ENCODE assay signal across 8 mouse cellular contexts in the genomic region with DNA sequence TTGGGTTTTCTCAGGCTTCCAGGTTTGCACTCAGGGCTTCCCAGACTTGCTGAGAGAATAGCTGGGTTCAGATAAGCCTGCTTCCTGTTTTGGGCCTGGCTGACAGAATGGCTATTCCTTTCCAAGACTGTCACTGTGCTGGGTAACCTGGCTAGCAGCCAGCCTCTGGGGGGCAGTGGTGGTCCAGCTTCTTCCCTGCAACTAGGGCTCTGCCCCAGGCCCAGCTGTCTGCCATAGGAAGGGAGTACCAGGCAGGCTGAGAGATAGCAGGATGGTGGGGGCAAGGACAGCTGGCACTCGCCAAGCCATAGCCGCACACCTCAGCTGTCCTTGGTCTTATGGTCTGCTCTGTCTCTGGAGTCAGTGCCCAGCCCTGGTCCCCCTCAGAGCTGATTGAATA.
DNase-seq lines count a peak whose midpoint lies in the region; ATAC-seq and TF ChIP-seq lines count a peak whose summit lies in the region.

No protein-coding gene starts in this region.

- TF ChIP-seq EP300 in CH12.LX (IDR thresholded peaks at IDR 0.05; ENCODE audit: low read length) = no peak

- H3K9me3 ChIP-seq in intestine, postnatal 0 days (ENCODE audit: control insufficient read depth) = no peaks in the 10 kb centered on the region
- no peaks in the 10 kb centered on the region for H3K9me3 ChIP-seq in intestine, embryonic 16.5 days (ENCODE audit: control insufficient read depth, low read length)
- peaks cover 68% of the 10 kb centered on the region for H3K9me3 ChIP-seq in CH12.LX (replicated peaks; ENCODE audit: low read length)
- H3K9me3 ChIP-seq in embryonic facial prominence, embryonic 13.5 days = no peaks in the 10 kb centered on the region
- no peaks in the 10 kb centered on the region for H3K9me3 ChIP-seq in hindbrain, embryonic 15.5 days
- no peaks in the 10 kb centered on the region for H3K9me3 ChIP-seq in neural tube, embryonic 12.5 days
- H3K9me3 ChIP-seq in intestine, embryonic 15.5 days = no peaks in the 10 kb centered on the region

- TF ChIP-seq POLR2A in CH12.LX (IDR thresholded peaks at IDR 0.05; ENCODE audit: low read depth, low read length) = no peak

- H3K27ac ChIP-seq in intestine, postnatal 0 days (ENCODE audit: low read depth, low read length) = no peak overlapping the region
- no peak overlapping the region for H3K27ac ChIP-seq in intestine, embryonic 16.5 days (ENCODE audit: low read length)
- H3K27ac ChIP-seq in CH12.LX (ENCODE audit: insufficient read depth, low read depth) = no peak overlapping the region
- H3K27ac ChIP-seq in embryonic facial prominence, embryonic 13.5 days = no peak overlapping the region
- H3K27ac ChIP-seq in hindbrain, embryonic 15.5 days (replicated peaks) = no peak overlapping the region
- no peak overlapping the region for H3K27ac ChIP-seq in neural tube, embryonic 12.5 days
- H3K27ac ChIP-seq in intestine, embryonic 15.5 days = no peak overlapping the region

- TF ChIP-seq RAD21 in CH12.LX (IDR thresholded peaks at IDR 0.05; ENCODE audit: low read depth, low read length) = peak; percentile 16

- H3K4me2 ChIP-seq in intestine, postnatal 0 days (replicated peaks; ENCODE audit: low read depth) = no peak overlapping the region
- no peak overlapping the region for H3K4me2 ChIP-seq in intestine, embryonic 16.5 days (ENCODE audit: low read depth, low read length)
- H3K4me2 ChIP-seq in CH12.LX (ENCODE audit: insufficient read depth, low read depth, poor library complexity, severe bottlenecking) = no peak overlapping the region
- no peak overlapping the region for H3K4me2 ChIP-seq in embryonic facial prominence, embryonic 13.5 days
- H3K4me2 ChIP-seq in hindbrain, embryonic 15.5 days = no peak overlapping the region
- no peak overlapping the region for H3K4me2 ChIP-seq in neural tube, embryonic 12.5 days (replicated peaks)
- H3K4me2 ChIP-seq in intestine, embryonic 15.5 days (replicated peaks) = no peak overlapping the region

- TF ChIP-seq CTCF in intestine, postnatal 0 days (IDR thresholded peaks at IDR 0.05; ENCODE audit: low read depth) = 0 out of 2 replicates have a peak, but pooled peaks have one; percentile 27
- TF ChIP-seq CTCF in CH12.LX (conservative IDR thresholded peaks at IDR 0.05 in 1 of 2, IDR thresholded peaks at IDR 0.05 in 1 of 2; ENCODE audit: low read depth in 2 of 2, low read length in 2 of 2) = peak in 1 of 2 experiments; percentile 27; a peak in 2 of 4 replicates

- 75% methylated on average over 2 of the region's 2 CpGs for WGBS in intestine, postnatal 0 days
- 71% methylated on average over 2 of the region's 2 CpGs for WGBS in intestine, embryonic 16.5 days
- WGBS in embryonic facial prominence, embryonic 13.5 days = 75% methylated on average over 2 of the region's 2 CpGs
- 63% methylated on average over 2 of the region's 2 CpGs for WGBS in hindbrain, embryonic 15.5 days
- WGBS in neural tube, embryonic 12.5 days = 80% methylated on average over 2 of the region's 2 CpGs
- 74% methylated on average over 2 of the region's 2 CpGs for WGBS in intestine, embryonic 15.5 days

- no peaks in the 10 kb centered on the region for H3K4me1 ChIP-seq in intestine, postnatal 0 days (replicated peaks; ENCODE audit: control insufficient read depth, insufficient read depth, low read length)
- H3K4me1 ChIP-seq in intestine, embryonic 16.5 days (ENCODE audit: control insufficient read depth, insufficient read depth, low read length) = no peaks in the 10 kb centered on the region
- H3K4me1 ChIP-seq in CH12.LX (ENCODE audit: control insufficient read depth in 1 of 2, insufficient read depth in 2 of 2) = no peaks in the 10 kb centered on the region
- H3K4me1 ChIP-seq in embryonic facial prominence, embryonic 13.5 days = no peaks in the 10 kb centered on the region
- no peaks in the 10 kb centered on the region for H3K4me1 ChIP-seq in hindbrain, embryonic 15.5 days (replicated peaks)
- no peaks in the 10 kb centered on the region for H3K4me1 ChIP-seq in neural tube, embryonic 12.5 days
- no peaks in the 10 kb centered on the region for H3K4me1 ChIP-seq in intestine, embryonic 15.5 days (replicated peaks)

- H3K27me3 ChIP-seq in intestine, postnatal 0 days (replicated peaks; ENCODE audit: control insufficient read depth, insufficient read depth, low read length) = no peaks in the 10 kb centered on the region
- H3K27me3 ChIP-seq in intestine, embryonic 16.5 days (replicated peaks; ENCODE audit: control insufficient read depth, insufficient read depth, low read length) = no peaks in the 10 kb centered on the region
- H3K27me3 ChIP-seq in CH12.LX (replicated peaks) = no peaks in the 10 kb centered on the region
- H3K27me3 ChIP-seq in embryonic facial prominence, embryonic 13.5 days = no peaks in the 10 kb centered on the region
- H3K27me3 ChIP-seq in hindbrain, embryonic 15.5 days = no peaks in the 10 kb centered on the region
- H3K27me3 ChIP-seq in neural tube, embryonic 12.5 days (replicated peaks) = no peaks in the 10 kb centered on the region
- H3K27me3 ChIP-seq in intestine, embryonic 15.5 days (replicated peaks) = no peaks in the 10 kb centered on the region

- dilution Hi-C loops in CH12.LX (cut with MboI; ENCODE audit: extremely low pct_ligation_motif_present, extremely low pct_unique_long_range_greater_than_20kb, low sequenced_read_pairs) = no loop called here

- no peak overlapping the region for H3K9ac ChIP-seq in intestine, postnatal 0 days (ENCODE audit: low read depth, low read length)
- no peak overlapping the region for H3K9ac ChIP-seq in intestine, embryonic 16.5 days (ENCODE audit: low read depth, low read length)
- no peak overlapping the region for H3K9ac ChIP-seq in CH12.LX (ENCODE audit: insufficient read depth, low read depth)
- H3K9ac ChIP-seq in embryonic facial prominence, embryonic 13.5 days = no peak overlapping the region
- H3K9ac ChIP-seq in hindbrain, embryonic 15.5 days = no peak overlapping the region
- H3K9ac ChIP-seq in neural tube, embryonic 12.5 days = no peak overlapping the region
- H3K9ac ChIP-seq in intestine, embryonic 15.5 days = no peak overlapping the region

- no peak for DNase-seq in CH12.LX (ENCODE audit: extremely low read depth)
- DNase-seq in gastrocnemius, postnatal 4 days (ENCODE audit: low spot score in 2 of 2) = no peak

- no peak for ATAC-seq in intestine, postnatal 0 days
- ATAC-seq in intestine, embryonic 16.5 days = no peak
- 0 out of 2 replicates have a peak, but pooled peaks have one; percentile 40 for ATAC-seq in embryonic facial prominence, embryonic 13.5 days (ENCODE audit: insufficient number of reproducible peaks, insufficient read depth, low FRiP score, low TSS enrichment, low read depth)
- ATAC-seq in hindbrain, embryonic 15.5 days (ENCODE audit: low FRiP score, low read depth) = peak; percentile 68
- ATAC-seq in neural tube, embryonic 12.5 days (ENCODE audit: low FRiP score, low read depth) = peak; percentile 41; the same call in 1 of the 2 replicates
- ATAC-seq in intestine, embryonic 15.5 days = no peak

- in situ Hi-C loops in CH12.LX (cut with MboI; ENCODE audit: low pct_ligation_motif_present, low pct_unique_long_range_greater_than_20kb, low sequenced_read_pairs) = no loop called here

- no peaks in the 10 kb centered on the region for H3K79me2 ChIP-seq in CH12.LX (replicated peaks; ENCODE audit: control insufficient read depth, extremely low read depth, insufficient read depth, poor library complexity, severe bottlenecking)

- no peaks in the 10 kb centered on the region for H3K36me3 ChIP-seq in intestine, postnatal 0 days (ENCODE audit: control insufficient read depth, insufficient read depth)
- H3K36me3 ChIP-seq in intestine, embryonic 16.5 days (ENCODE audit: control insufficient read depth, insufficient read depth, low read length) = no peaks in the 10 kb centered on the region
- H3K36me3 ChIP-seq in CH12.LX (replicated peaks in 1 of 2; ENCODE audit: control insufficient read depth in 1 of 2, insufficient read depth in 1 of 2, low read length in 1 of 2) = no peaks in the 10 kb centered on the region
- H3K36me3 ChIP-seq in embryonic facial prominence, embryonic 13.5 days = no peaks in the 10 kb centered on the region
- no peaks in the 10 kb centered on the region for H3K36me3 ChIP-seq in hindbrain, embryonic 15.5 days
- H3K36me3 ChIP-seq in neural tube, embryonic 12.5 days = no peaks in the 10 kb centered on the region
- H3K36me3 ChIP-seq in intestine, embryonic 15.5 days = no peaks in the 10 kb centered on the region

- no peak overlapping the region for H3K4me3 ChIP-seq in intestine, postnatal 0 days (ENCODE audit: low read depth, low read length)
- no peak overlapping the region for H3K4me3 ChIP-seq in intestine, embryonic 16.5 days (ENCODE audit: low read length)
- H3K4me3 ChIP-seq in CH12.LX (replicated peaks in 1 of 3; ENCODE audit: low read depth in 2 of 3, low read length in 2 of 3, poor library complexity in 1 of 3) = no peak overlapping the region
- H3K4me3 ChIP-seq in embryonic facial prominence, embryonic 13.5 days = no peak overlapping the region
- no peak overlapping the region for H3K4me3 ChIP-seq in hindbrain, embryonic 15.5 days
- no peak overlapping the region for H3K4me3 ChIP-seq in neural tube, embryonic 12.5 days
- H3K4me3 ChIP-seq in intestine, embryonic 15.5 days (replicated peaks) = no peak overlapping the region

TF ChIP-seq in CH12.LX, 34 proteins besides CTCF, POLR2A, EP300 and RAD21:
- no peak for TF ChIP-seq HCFC1 (IDR thresholded peaks at IDR 0.05; ENCODE audit: low read depth, low read length)
- TF ChIP-seq ZC3H11A (IDR thresholded peaks at IDR 0.05; ENCODE audit: low read depth, low read length) = no peak
- TF ChIP-seq SMC3 (IDR thresholded peaks at IDR 0.05; ENCODE audit: low read depth, low read length) = no peak
- no peak for TF ChIP-seq USF1 (IDR thresholded peaks at IDR 0.05; ENCODE audit: low read depth, low read length)
- no peak for TF ChIP-seq TCF12 (IDR thresholded peaks at IDR 0.05; ENCODE audit: low read depth, low read length)
- TF ChIP-seq MAZ (IDR thresholded peaks at IDR 0.05; ENCODE audit: low read depth, low read length) = no peak
- no peak for TF ChIP-seq TBP (conservative IDR thresholded peaks at IDR 0.05; ENCODE audit: low read depth, low read length)
TF ChIP-seq in CH12.LX: peak in this region for 0.

Comparison
In these comparisons a context has a peak if more than half of its experiments do, and no peak if none do; other contexts are left out.
1. ATAC-seq: peak in embryonic facial prominence, embryonic 13.5 days (single experiment), hindbrain, embryonic 15.5 days (single experiment) and neural tube, embryonic 12.5 days (single experiment); none in intestine, postnatal 0 days (single experiment), intestine, embryonic 16.5 days (single experiment) and intestine, embryonic 15.5 days (single experiment).